Comparison of ENCODE assay signal across 8 mouse cellular contexts in the genomic region with DNA sequence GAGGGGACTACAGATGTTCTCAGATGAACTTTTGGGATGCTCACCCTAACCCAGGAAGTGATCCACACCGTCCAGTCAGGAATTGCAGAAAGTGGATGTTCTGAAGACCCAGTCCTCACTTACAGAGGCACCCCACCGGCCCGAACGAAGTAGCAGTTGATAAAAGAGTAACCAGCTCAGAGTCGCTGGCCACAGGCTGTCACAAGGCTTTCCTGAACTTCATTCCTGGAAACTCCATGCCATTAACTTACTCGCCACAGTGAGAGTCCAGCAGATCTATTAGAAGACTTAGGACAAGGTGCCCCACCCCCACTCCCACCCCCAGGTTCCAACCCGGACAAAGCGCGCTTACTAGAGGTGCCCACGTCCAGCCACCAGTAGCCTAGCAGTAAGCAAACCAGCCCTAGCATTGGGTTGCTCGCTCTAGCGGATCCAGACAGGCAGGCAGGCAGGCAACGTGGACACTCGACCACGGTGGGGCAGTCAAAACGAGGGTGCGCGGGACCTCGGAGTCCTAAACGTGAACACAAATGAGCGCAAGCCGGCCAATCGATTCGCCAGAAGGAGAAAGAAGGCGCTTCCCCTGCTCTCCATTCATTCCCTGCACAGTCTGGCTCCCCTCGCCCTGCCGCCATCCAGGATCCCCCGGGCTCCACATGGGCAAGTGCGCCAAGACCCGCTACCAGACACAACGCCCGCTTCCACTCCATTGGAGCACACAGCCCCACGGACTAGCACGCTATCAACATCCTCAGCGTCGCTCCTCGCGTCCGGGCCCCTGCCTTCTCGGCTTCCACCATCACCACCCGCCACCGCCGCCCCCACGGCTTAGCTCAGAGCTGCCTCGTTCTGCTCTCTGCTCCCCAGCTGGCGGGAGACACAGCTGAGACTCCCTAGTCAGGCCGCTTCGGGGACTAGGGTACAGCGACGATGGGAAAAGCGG. TPM values are rescaled to one million over a fixed set of nuclear protein-coding genes. Genes with fewer than 3 reads are reported as not detected.
A peak's percentile ranks its signal among the peaks of the same experiment; 100 is the strongest.
DNase-seq lines count a peak whose midpoint lies in the region; ATAC-seq and TF ChIP-seq lines count a peak whose summit lies in the region.

No protein-coding gene starts in this region.

- H3K36me3 ChIP-seq in embryonic facial prominence, embryonic 14.5 days (ENCODE audit: control insufficient read depth, insufficient read depth, low read length) = no peaks in the 10 kb centered on the region
- H3K36me3 ChIP-seq in midbrain, postnatal 0 days (ENCODE audit: insufficient read depth, low read length) = no peaks in the 10 kb centered on the region

- peaks cover 42% of the 10 kb centered on the region for H3K4me1 ChIP-seq in embryonic facial prominence, embryonic 14.5 days (ENCODE audit: control insufficient read depth, insufficient read depth, low read length)
- peaks cover 4% of the 10 kb centered on the region; the same call in 1 of the 2 replicates for H3K4me1 ChIP-seq in midbrain, postnatal 0 days (ENCODE audit: insufficient read depth, low read length)

- WGBS in embryonic facial prominence, embryonic 14.5 days = 2% methylated on average over 31 of the region's 51 CpGs
- WGBS in midbrain, postnatal 0 days = 1% methylated on average over 51 of the region's 51 CpGs

- no peaks in the 10 kb centered on the region for H3K27me3 ChIP-seq in embryonic facial prominence, embryonic 14.5 days (replicated peaks; ENCODE audit: control insufficient read depth, insufficient read depth, low read length)
- no peaks in the 10 kb centered on the region for H3K27me3 ChIP-seq in midbrain, postnatal 0 days (ENCODE audit: insufficient read depth, low read length)

- peak overlapping the region; percentile 85 for H3K27ac ChIP-seq in embryonic facial prominence, embryonic 14.5 days (replicated peaks; ENCODE audit: low read depth, low read length)
- H3K27ac ChIP-seq in midbrain, postnatal 0 days (ENCODE audit: low read depth, low read length) = peak overlapping the region; percentile 76

- ATAC-seq in embryonic facial prominence, embryonic 14.5 days (ENCODE audit: low read depth) = peak; percentile 64
- peak; percentile 78 for ATAC-seq in midbrain, postnatal 0 days (ENCODE audit: low FRiP score)

- peak overlapping the region; percentile 81 for H3K4me3 ChIP-seq in embryonic facial prominence, embryonic 14.5 days (ENCODE audit: low read depth, low read length)
- peak overlapping the region; percentile 83 for H3K4me3 ChIP-seq in midbrain, postnatal 0 days (ENCODE audit: low read depth, low read length)

- H3K4me2 ChIP-seq in embryonic facial prominence, embryonic 14.5 days (ENCODE audit: low read depth, low read length) = peak overlapping the region; percentile 98
- peak overlapping the region; percentile 93 for H3K4me2 ChIP-seq in midbrain, postnatal 0 days (ENCODE audit: low read depth, low read length, poor library complexity, severe bottlenecking)

- peak; percentile 75 for TF ChIP-seq CTCF in midbrain, postnatal 0 days (IDR thresholded peaks at IDR 0.05)

- peak overlapping the region; percentile 82 for H3K9ac ChIP-seq in embryonic facial prominence, embryonic 14.5 days (ENCODE audit: low read depth, low read length)
- H3K9ac ChIP-seq in midbrain, postnatal 0 days (replicated peaks; ENCODE audit: low read length, poor library complexity, severe bottlenecking) = peak overlapping the region; percentile 80

- DNase-seq in 3T3-L1 (ENCODE audit: low read depth, low spot score) (peak; percentile 10), liver (peak; percentile 70)
- DNase-seq in adrenal gland, postnatal 4 days (ENCODE audit: low spot score in 2 of 2) = peak; percentile 44 to 63
- DNase-seq in embryonic facial prominence, embryonic 14.5 days (ENCODE audit: low spot score) = peak; percentile 92
- DNase-seq in heart, adult 9 months (ENCODE audit: low spot score in 2 of 2) = peak; percentile 57 to 61
- peak; percentile 72 for DNase-seq in kidney, adult 9 months
- peak; percentile 93 for DNase-seq in midbrain, postnatal 0 days (ENCODE audit: low spot score)
- peak; percentile 36 to 59 for DNase-seq in spleen, postnatal 14 days (ENCODE audit: low spot score in 2 of 2)

- no peaks in the 10 kb centered on the region for H3K9me3 ChIP-seq in embryonic facial prominence, embryonic 14.5 days (ENCODE audit: control insufficient read depth, low read length)
- no peaks in the 10 kb centered on the region for H3K9me3 ChIP-seq in midbrain, postnatal 0 days (ENCODE audit: low read length)

RNA-seq across cellular contexts. Expression of a gene that starts 1.6 kb away (rescaled TPM):
- 10 to 100 TPM; 47.3 to 48.6 TPM for total RNA-seq in adrenal gland, postnatal 4 days (2021)
- polyA plus RNA-seq in embryonic facial prominence, embryonic 14.5 days (2014; fragmentation: Nextera tagmentation; extraction: Ambion mirVana) = 14.2 and 16.2 TPM in 2 replicates
- 20.0 and 21.9 TPM in 2 replicates for total RNA-seq in midbrain, postnatal 0 days (2014; rRNA removed)
- polyA plus RNA-seq in midbrain, postnatal 0 days (2015; fragmentation: Nextera tagmentation; extraction: Ambion mirVana) = 8.4 TPM in 2 replicates

Comparison
In these comparisons a context has a peak if more than half of its experiments do, and no peak if none do; other contexts are left out.
1. Peak in every context shown above with its lines: DNase-seq, ATAC-seq, H3K4me3 ChIP-seq and H3K27ac ChIP-seq.
2. DNase-seq: peak in every context shown above with its lines; median percentile 93 in midbrain, postnatal 0 days; 92 in embryonic facial prominence, embryonic 14.5 days; 72 in kidney, adult 9 months; 70 in liver; 59 in heart, adult 9 months; 54 in adrenal gland, postnatal 4 days; 48 in spleen, postnatal 14 days; 10 in 3T3-L1.